ENCODE assay signal across 32 mouse cellular contexts in the genomic region with DNA sequence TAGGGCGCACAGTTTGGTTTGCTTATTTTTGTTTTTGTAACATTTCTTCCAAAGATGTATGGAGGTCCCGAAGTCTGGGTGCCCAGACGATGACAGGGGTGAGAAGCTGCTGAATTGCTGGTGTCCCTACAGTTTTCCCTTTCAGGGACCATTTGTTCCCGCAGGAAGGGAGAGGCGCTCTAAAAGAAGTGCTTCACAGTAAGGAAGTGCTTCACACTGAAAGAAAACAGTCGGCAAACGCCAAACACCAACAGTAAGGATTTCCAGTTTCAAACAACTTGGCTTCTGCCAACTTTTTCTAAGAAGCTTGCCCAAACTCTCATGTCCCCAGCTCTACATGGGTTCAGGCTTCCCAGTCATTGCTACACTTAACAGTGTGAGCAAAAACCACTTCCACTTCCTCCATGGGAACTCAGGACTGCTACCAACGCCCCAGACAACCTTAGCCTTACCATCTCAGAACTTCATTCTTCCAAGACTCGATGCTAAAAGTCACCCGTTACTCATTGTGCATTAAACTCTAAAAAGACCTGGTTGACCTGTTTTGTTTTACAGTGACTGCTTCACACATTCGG.
DNase-seq lines count a peak whose midpoint lies in the region; ATAC-seq lines count a peak whose summit lies in the region.
"Had no signal": no experiment of that assay in that cellular context is flagged by ENCODE, and none has a peak within 500 bp of the region (broad histone marks: within the 10 kb centered on the region; RNA-seq: fewer than 3 reads in every experiment).

No protein-coding gene starts in this region.

- no peaks in the 10 kb centered on the region for H3K27me3 ChIP-seq in heart, embryonic 10.5 days (ENCODE audit: insufficient read depth, poor library complexity, severe bottlenecking)
- H3K27me3 ChIP-seq in hindbrain, embryonic 10.5 days (ENCODE audit: insufficient read depth, poor library complexity, severe bottlenecking) = no peaks in the 10 kb centered on the region
- H3K27me3 ChIP-seq in hindbrain, embryonic 16.5 days (replicated peaks; ENCODE audit: control insufficient read depth, insufficient read depth, low read length) = no peaks in the 10 kb centered on the region; the same call in 1 of the 2 replicates
- H3K27me3 ChIP-seq: kidney, embryonic 15.5 days; limb, embryonic 13.5 days; liver, embryonic 12.5 days; midbrain, embryonic 12.5 days; neural tube, embryonic 13.5 days; Patski had no signal

- H3K27ac ChIP-seq in heart, embryonic 10.5 days = peak overlapping the region; percentile 62; the same call in 1 of the 2 replicates
- peak overlapping the region; percentile 23; the same call in 1 of the 2 replicates for H3K27ac ChIP-seq in hindbrain, embryonic 10.5 days
- H3K27ac ChIP-seq in hindbrain, embryonic 16.5 days (ENCODE audit: low read depth, low read length) = no peak overlapping the region
- H3K27ac ChIP-seq: gastrocnemius, adult 2 months; hindbrain, embryonic 14.5 days; kidney, embryonic 15.5 days; layer of hippocampus, adult 2 months; left cerebral cortex, adult 2 months; limb, embryonic 13.5 days; liver, embryonic 12.5 days; midbrain, embryonic 12.5 days; neural tube, embryonic 13.5 days; stomach, postnatal 0 days had no signal

- no peak overlapping the region for H3K4me3 ChIP-seq in heart, embryonic 10.5 days
- H3K4me3 ChIP-seq in hindbrain, embryonic 10.5 days = no peak overlapping the region
- H3K4me3 ChIP-seq in hindbrain, embryonic 16.5 days (ENCODE audit: low read length) = no peak overlapping the region
- H3K4me3 ChIP-seq: erythroblast, embryonic 14.5 days; gastrocnemius, adult 2 months; kidney, embryonic 15.5 days; layer of hippocampus, adult 2 months; left cerebral cortex, adult 2 months; limb, embryonic 13.5 days; liver, embryonic 12.5 days; midbrain, embryonic 12.5 days; neural tube, embryonic 13.5 days had no signal

- no peak for ATAC-seq in hindbrain, embryonic 16.5 days
- ATAC-seq in common myeloid progenitor, adult 5-6 weeks (replicated peaks; ENCODE audit: low read depth, poor library complexity, severe bottlenecking) = peak; percentile 77
- ATAC-seq: forebrain, embryonic 16.5 days; inflammation-experienced regulatory T-cells, adult 6 months; liver, embryonic 12.5 days; liver, postnatal 0 days; Patski had no signal

- no peaks in the 10 kb centered on the region for H3K9me3 ChIP-seq in heart, embryonic 10.5 days
- H3K9me3 ChIP-seq in hindbrain, embryonic 10.5 days = no peaks in the 10 kb centered on the region
- H3K9me3 ChIP-seq in hindbrain, embryonic 16.5 days (ENCODE audit: control insufficient read depth, low read length) = no peaks in the 10 kb centered on the region
- H3K9me3 ChIP-seq: kidney, embryonic 15.5 days; limb, embryonic 13.5 days; liver, embryonic 12.5 days; midbrain, embryonic 12.5 days; neural tube, embryonic 13.5 days had no signal

- WGBS in heart, embryonic 10.5 days = 53% methylated on average over 11 of the region's 11 CpGs
- 75% methylated on average over 11 of the region's 11 CpGs for WGBS in hindbrain, embryonic 10.5 days
- WGBS in hindbrain, embryonic 16.5 days = 68% methylated on average over 11 of the region's 11 CpGs

- H3K4me1 ChIP-seq in heart, embryonic 10.5 days = peaks cover 39% of the 10 kb centered on the region
- H3K4me1 ChIP-seq in hindbrain, embryonic 10.5 days (replicated peaks) = peaks cover 21% of the 10 kb centered on the region
- H3K4me1 ChIP-seq in hindbrain, embryonic 16.5 days (ENCODE audit: control insufficient read depth, insufficient read depth, low read depth, low read length) = no peaks in the 10 kb centered on the region

- no peak overlapping the region for H3K4me2 ChIP-seq in hindbrain, embryonic 16.5 days (ENCODE audit: low read length)
- H3K4me2 ChIP-seq: hindbrain, embryonic 14.5 days; kidney, embryonic 15.5 days; limb, embryonic 13.5 days; liver, embryonic 12.5 days; midbrain, embryonic 12.5 days; neural tube, embryonic 13.5 days had no signal

- no peak overlapping the region for H3K9ac ChIP-seq in hindbrain, embryonic 16.5 days (ENCODE audit: low read depth, low read length)
- H3K9ac ChIP-seq: hindbrain, embryonic 14.5 days; kidney, embryonic 15.5 days; limb, embryonic 13.5 days; liver, embryonic 12.5 days; liver, postnatal 0 days; midbrain, embryonic 12.5 days; neural tube, embryonic 13.5 days had no signal

- DNase-seq in heart, embryonic 10.5 days (ENCODE audit: low spot score) = no peak
- no peak for DNase-seq in heart, adult 9 months (ENCODE audit: low spot score in 2 of 2)
- no peak for DNase-seq in hindbrain, embryonic 10.5 days (ENCODE audit: low spot score)
- peak; percentile 6 for DNase-seq in lung, postnatal 25 days (ENCODE audit: low spot score)
- no peak for DNase-seq in liver
- DNase-seq in kidney, postnatal 36 days = no peak
- DNase-seq: cerebellum, adult 11-12 months; cerebellum, postnatal 10 days; gastrocnemius, adult 2 months; gastrocnemius, postnatal 36 days; heart, postnatal 14 days; kidney, adult 18-20 months; kidney, postnatal 25 days; liver, postnatal 0 days; right cerebral cortex, postnatal 4 days; thymus, adult 18-20 months; thymus, postnatal 25 days had no signal

- peaks cover 40% of the 10 kb centered on the region for H3K36me3 ChIP-seq in heart, embryonic 10.5 days
- H3K36me3 ChIP-seq in hindbrain, embryonic 10.5 days = no peaks in the 10 kb centered on the region
- H3K36me3 ChIP-seq in hindbrain, embryonic 16.5 days (ENCODE audit: control insufficient read depth, insufficient read depth, low read length) = no peaks in the 10 kb centered on the region
- H3K36me3 ChIP-seq: kidney, embryonic 15.5 days; liver, embryonic 12.5 days; midbrain, embryonic 12.5 days; neural tube, embryonic 13.5 days had no signal
